Mouse (Mus musculus) CH12.LX (cell line): ENCODE results near the gene Slc15a4. TPM values are rescaled to one million over a fixed set of nuclear protein-coding genes. Genes with fewer than 3 reads are reported as not detected.

ENCODE experiments used
- DNase-seq: peaks from one replicate; pipeline ENCODE4 v3.0.0-alpha.2; 2013; ENCODE audit errors: extremely low read depth
- H3K27ac ChIP-seq: 2 replicates; pipeline ENCODE4 v1.5.1; 2012; ENCODE audit warnings: low read depth, mild to moderate bottlenecking, control low read depth, moderate library complexity; ENCODE audit not compliant: insufficient read depth
- H3K27me3 ChIP-seq: replicated peaks from 2 replicates; pipeline ENCODE3; 2012; ENCODE audit warnings: inconsistent platforms
- H3K36me3 ChIP-seq, 2 experiments: replicated peaks in 1 of 2; 2 replicates each; pipeline versions ENCODE3 to v1.6.1; 2012; ENCODE audit warnings: inconsistent platforms in 1 of 2, low read length in 1 of 2, mild to moderate bottlenecking in 1 of 2, mixed read lengths in 1 of 2, moderate library complexity in 1 of 2; ENCODE audit not compliant: control insufficient read depth in 1 of 2, insufficient read depth in 1 of 2
- H3K4me1 ChIP-seq, 2 experiments: 2 replicates each; pipeline ENCODE4 v1.6.1; 2012; ENCODE audit warnings: inconsistent platforms in 1 of 2, moderate library complexity in 1 of 2; ENCODE audit not compliant: insufficient read depth in 2 of 2, control insufficient read depth in 1 of 2
- H3K4me2 ChIP-seq: 2 replicates; pipeline ENCODE4 v1.6.1; 2012; ENCODE audit warnings: low read depth, mild to moderate bottlenecking, control low read depth; ENCODE audit not compliant: poor library complexity, insufficient read depth, severe bottlenecking
- H3K4me3 ChIP-seq, 3 experiments: fragments of 150-350 bp in 1 of 3; sonication (generic) in 1 of 3; replicated peaks in 1 of 3; 2 replicates each; pipeline versions ENCODE3 to v1.5.1; 2011 to 2012; ENCODE audit warnings: low read depth in 2 of 3, low read length in 2 of 3, mild to moderate bottlenecking in 2 of 3, moderate library complexity in 2 of 3, control low read depth in 1 of 3, improper control_type of control experiment in 1 of 3, inconsistent platforms in 1 of 3, mixed read lengths in 1 of 3; ENCODE audit not compliant: poor library complexity in 1 of 3
- H3K79me2 ChIP-seq: replicated peaks from 2 replicates; pipeline ENCODE4 v1.6.1; 2012; ENCODE audit warnings: mild to moderate bottlenecking, moderate library complexity; ENCODE audit not compliant: control insufficient read depth, poor library complexity, insufficient read depth, severe bottlenecking; ENCODE audit errors: extremely low read depth
- H3K9ac ChIP-seq: 2 replicates; pipeline ENCODE4 v1.6.1; 2012; ENCODE audit warnings: low read depth, mild to moderate bottlenecking, control low read depth, moderate library complexity; ENCODE audit not compliant: insufficient read depth
- H3K9me3 ChIP-seq: replicated peaks from 2 replicates; pipeline ENCODE3; 2012; ENCODE audit warnings: low read length, inconsistent platforms, mixed read lengths
- BHLHE40 ChIP-seq: IDR thresholded peaks from 2 replicates; pipeline ENCODE4 v1.6.1; 2011; ENCODE audit warnings: mild to moderate bottlenecking, low read depth, low read length, improper control_type of control experiment
- EP300 ChIP-seq: IDR thresholded peaks from 2 replicates; pipeline ENCODE4 v1.6.1; 2011; ENCODE audit warnings: low read length, improper control_type of control experiment
- ETS1 ChIP-seq: conservative IDR thresholded peaks from 2 replicates; pipeline ENCODE4 v1.6.1; 2012; ENCODE audit warnings: low read depth, mild to moderate bottlenecking, inconsistent platforms, low read length, improper control_type of control experiment, moderate library complexity
- GABPA ChIP-seq: IDR thresholded peaks from 2 replicates; pipeline ENCODE4 v1.6.1; 2012; ENCODE audit warnings: low read depth, low read length, improper control_type of control experiment, inconsistent platforms; ENCODE audit not compliant: insufficient replicate concordance
- HCFC1 ChIP-seq: IDR thresholded peaks from 2 replicates; pipeline ENCODE4 v1.6.1; 2012; ENCODE audit warnings: low read depth, mild to moderate bottlenecking, inconsistent platforms, low read length, improper control_type of control experiment
- JUND ChIP-seq: conservative IDR thresholded peaks from 2 replicates; pipeline ENCODE4 v1.6.1; 2011; ENCODE audit warnings: low read depth, low read length, improper control_type of control experiment
- KAT2A ChIP-seq: IDR thresholded peaks from 2 replicates; pipeline ENCODE4 v1.6.1; 2012; ENCODE audit warnings: low read length, improper control_type of control experiment, inconsistent platforms; ENCODE audit not compliant: insufficient replicate concordance
- MAFK ChIP-seq: IDR thresholded peaks from 2 replicates; pipeline ENCODE4 v1.6.1; 2011; ENCODE audit warnings: low read length, improper control_type of control experiment; ENCODE audit not compliant: insufficient replicate concordance
- MAX ChIP-seq: IDR thresholded peaks from 2 replicates; pipeline ENCODE4 v1.6.1; 2011; ENCODE audit warnings: low read length, improper control_type of control experiment
- MAZ ChIP-seq: IDR thresholded peaks from 2 replicates; pipeline ENCODE4 v1.6.1; 2012; ENCODE audit warnings: low read depth, mild to moderate bottlenecking, inconsistent platforms, low read length, improper control_type of control experiment, moderate library complexity
- MEF2A ChIP-seq: IDR thresholded peaks from 2 replicates; pipeline ENCODE4 v1.6.1; 2014; ENCODE audit warnings: low read depth, mild to moderate bottlenecking, inconsistent platforms, low read length, improper control_type of control experiment, borderline replicate concordance
- MYC ChIP-seq: IDR thresholded peaks from 2 replicates; pipeline ENCODE4 v1.6.1; 2011; ENCODE audit warnings: low read depth, mild to moderate bottlenecking, improper control_type of control experiment, low read length
- POLR2A ChIP-seq: IDR thresholded peaks from 2 replicates; pipeline ENCODE4 v1.6.1; 2011; ENCODE audit warnings: low read depth, mild to moderate bottlenecking, improper control_type of control experiment, low read length
- POLR2AphosphoS2 ChIP-seq: IDR thresholded peaks from 2 replicates; pipeline ENCODE4 v1.6.1; 2011; ENCODE audit warnings: low read depth, low read length, improper control_type of control experiment
- RAD21 ChIP-seq: IDR thresholded peaks from 2 replicates; pipeline ENCODE4 v1.6.1; 2011; ENCODE audit warnings: low read depth, mild to moderate bottlenecking, low read length, improper control_type of control experiment, moderate library complexity
- RCOR1 ChIP-seq: conservative IDR thresholded peaks from 2 replicates; pipeline ENCODE4 v1.6.1; 2012; ENCODE audit warnings: low read depth, mild to moderate bottlenecking, inconsistent platforms, low read length, improper control_type of control experiment
- SIN3A ChIP-seq: IDR thresholded peaks from 2 replicates; pipeline ENCODE4 v1.6.1; 2012; ENCODE audit warnings: low read length, improper control_type of control experiment, inconsistent platforms
- SMC3 ChIP-seq: IDR thresholded peaks from 2 replicates; pipeline ENCODE4 v1.6.1; 2011; ENCODE audit warnings: low read depth, low read length, improper control_type of control experiment
- TCF12 ChIP-seq: IDR thresholded peaks from 2 replicates; pipeline ENCODE4 v1.6.1; 2014; ENCODE audit warnings: low read depth, mild to moderate bottlenecking, inconsistent platforms, low read length, improper control_type of control experiment
- UBTF ChIP-seq: IDR thresholded peaks from 2 replicates; pipeline ENCODE4 v1.6.1; 2012; ENCODE audit warnings: low read depth, mild to moderate bottlenecking, inconsistent platforms, low read length, improper control_type of control experiment, moderate library complexity
- USF1 ChIP-seq: IDR thresholded peaks from 2 replicates; pipeline ENCODE4 v1.6.1; 2014; ENCODE audit warnings: low read depth, mild to moderate bottlenecking, inconsistent platforms, low read length, improper control_type of control experiment
- ZMIZ1 ChIP-seq: IDR thresholded peaks from 2 replicates; pipeline ENCODE4 v1.6.1; 2012; ENCODE audit warnings: low read depth, mild to moderate bottlenecking, inconsistent platforms, low read length, improper control_type of control experiment
- dilution Hi-C: fragments of 300-500 bp; cut with MboI; formaldehyde crosslinking; loops from 2 replicates; pipeline ENCODE4 v1.14.3; 2020; ENCODE audit warnings: low sequenced_read_pairs; ENCODE audit not compliant: extremely low pct_unique_long_range_greater_than_20kb, extremely low pct_ligation_motif_present
- in situ Hi-C: fragments of 300-500 bp; cut with MboI; formaldehyde crosslinking; loops from 3 replicates; pipeline ENCODE4 v1.14.3; 2019; ENCODE audit warnings: low sequenced_read_pairs, low pct_ligation_motif_present, low pct_unique_long_range_greater_than_20kb, mixed read lengths
- polyA plus RNA-seq: library from polyadenylated mRNA; unstranded; fragments of >175 nt; gene quantifications from 2 replicates; pipeline ENCODE4 v1.2.1, GENCODE M21; 2012; ENCODE audit warnings: low read depth; ENCODE audit not compliant: insufficient read length
- total RNA-seq, 2 experiments: library from RNA; depleted of rRNA; stranded (reverse); fragments of 300-350 nt in 1 of 2; fragments of >200 nt in 1 of 2; gene quantifications; 2 replicates each; pipeline ENCODE4 v1.2.3; 2012 to 2014

The Slc15a4 gene
- total and polyA plus RNA-seq, 3 experiments = 25.7 to 52.7 (median 25.8) TPM

DNA sequence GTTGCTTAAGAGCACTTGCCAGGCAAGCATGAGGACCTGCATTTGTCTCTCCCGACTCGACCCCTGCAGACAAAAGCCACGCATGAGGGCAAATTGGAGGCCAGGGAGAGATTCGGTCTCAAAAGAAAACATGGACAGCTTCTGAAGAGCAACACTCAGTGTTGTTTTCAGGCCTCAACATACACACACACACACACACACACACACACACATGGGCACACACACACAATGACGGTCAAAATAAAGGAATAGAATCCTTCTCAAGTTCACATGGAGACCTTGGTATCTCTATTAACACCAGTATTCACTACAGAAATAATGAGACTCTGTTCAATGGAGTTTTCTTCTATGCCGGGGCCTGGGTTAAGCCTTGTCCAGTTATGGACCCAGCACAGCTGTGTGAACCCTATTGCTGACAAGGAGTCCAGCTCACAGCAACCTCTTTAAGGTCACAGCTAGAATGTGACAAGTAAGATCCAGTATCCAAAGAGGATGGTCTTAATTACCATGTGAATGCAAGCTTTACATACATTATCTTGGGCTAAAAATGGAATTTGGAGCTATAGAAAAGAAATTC, 65.4 kb downstream of the Slc15a4 start:
- no peaks in the 10 kb centered on the region for H3K79me2 ChIP-seq
- H3K4me1 ChIP-seq = no peaks in the 10 kb centered on the region
- dilution Hi-C loops (no loop called here), in situ Hi-C loops (no loop called here)
- no peaks in the 10 kb centered on the region for H3K27me3 ChIP-seq
- TF ChIP-seq POLR2A (no peak), RAD21 (no peak), BHLHE40 (no peak), MEF2A (no peak)
- H3K9ac ChIP-seq = no peak overlapping the region
- H3K9me3 ChIP-seq = peaks cover 72% of the 10 kb centered on the region
- H3K4me2 ChIP-seq = no peak overlapping the region
- DNase-seq = no peak
- H3K4me3 ChIP-seq = no peak overlapping the region
- H3K36me3 ChIP-seq = no peaks in the 10 kb centered on the region
- no peak overlapping the region for H3K27ac ChIP-seq

DNA sequence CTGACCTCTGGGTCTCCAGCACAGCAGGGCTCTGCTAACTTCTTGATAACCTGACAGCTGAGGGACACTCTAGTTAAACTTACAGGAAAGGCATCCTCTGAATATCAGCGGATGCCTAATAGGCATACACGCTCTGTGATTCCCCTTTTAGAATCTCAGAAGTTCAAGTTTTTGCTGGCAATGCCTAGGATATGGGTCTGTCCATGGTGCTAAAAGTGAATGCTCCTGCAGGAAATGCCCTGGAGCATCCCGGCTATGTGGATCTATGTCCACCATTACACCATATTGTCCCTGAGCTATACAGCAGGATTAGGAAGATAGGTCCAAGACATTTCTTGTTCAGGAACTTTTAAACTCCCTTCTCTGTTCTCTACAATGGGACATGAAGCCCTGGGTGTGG, 71.6 kb downstream of the Slc15a4 start:
- Histone ChIP-seq H3K9me3 (peaks cover 79% of the 10 kb centered on the region), H3K27ac (no peak overlapping the region), H3K79me2 (no peaks in the 10 kb centered on the region), H3K27me3 (no peaks in the 10 kb centered on the region), H3K36me3 (no peaks in the 10 kb centered on the region), H3K9ac (no peak overlapping the region), H3K4me2 (no peak overlapping the region), H3K4me3 (no peak overlapping the region), H3K4me1 (no peaks in the 10 kb centered on the region)
- dilution Hi-C loops = no loop called here
- in situ Hi-C loops = no loop called here
- no peak for DNase-seq
- no peak for TF ChIP-seq POLR2AphosphoS2
- no peak for TF ChIP-seq TCF12

DNA sequence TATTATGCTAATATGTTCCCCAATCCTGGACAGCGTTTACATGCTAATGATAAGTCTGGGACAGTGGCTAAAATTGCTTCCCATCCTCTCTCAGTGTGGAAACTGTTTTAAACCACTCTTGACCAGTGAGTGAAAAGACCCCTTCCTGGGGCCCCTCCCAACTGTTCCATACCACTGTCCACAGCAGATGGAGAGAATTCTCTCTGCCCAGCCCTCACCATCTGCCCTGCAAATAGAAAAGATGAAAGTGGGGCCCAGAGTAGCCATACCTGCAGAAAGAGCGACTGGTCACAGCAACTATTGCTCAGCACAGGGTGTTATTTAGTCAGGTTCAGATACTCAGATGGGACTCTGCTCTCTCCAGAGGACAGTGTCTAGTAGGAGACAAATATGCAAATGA, 84.6 kb downstream of the Slc15a4 start:
- in situ Hi-C loops = no loop called here
- DNase-seq = no peak

More for the DNA sequence above, 84.6 kb downstream of the Slc15a4 start:
- no peak overlapping the region for H3K4me2 ChIP-seq
- H3K79me2 ChIP-seq = no peaks in the 10 kb centered on the region
- H3K4me3 ChIP-seq = no peak overlapping the region
- no peaks in the 10 kb centered on the region for H3K4me1 ChIP-seq
- H3K9ac ChIP-seq = no peak overlapping the region
- H3K9me3 ChIP-seq = peaks cover 88% of the 10 kb centered on the region
- H3K36me3 ChIP-seq = no peaks in the 10 kb centered on the region
- H3K27ac ChIP-seq = no peak overlapping the region
- no peaks in the 10 kb centered on the region for H3K27me3 ChIP-seq
- no peak for TF ChIP-seq SIN3A
- TF ChIP-seq MAX = no peak
- TF ChIP-seq EP300 = no peak
- TF ChIP-seq MAZ = no peak
- no peak for TF ChIP-seq KAT2A
- TF ChIP-seq HCFC1 = no peak
- TF ChIP-seq UBTF = no peak
- no peak for TF ChIP-seq ZMIZ1
- TF ChIP-seq USF1 = no peak
- no peak for TF ChIP-seq MYC
- no peak for TF ChIP-seq ETS1
- TF ChIP-seq RCOR1 = no peak
- no peak for TF ChIP-seq RAD21
- no peak for TF ChIP-seq GABPA
- no peak for TF ChIP-seq MAFK
- TF ChIP-seq TCF12 = no peak
- TF ChIP-seq JUND = no peak
- TF ChIP-seq SMC3 = no peak
- dilution Hi-C loops = no loop called here
